Mouse (Mus musculus) layer of hippocampus, postnatal 10 days (tissue): ENCODE data around the gene Nxpe4. TPM values are rescaled to one million over a fixed set of nuclear protein-coding genes. Genes with fewer than 3 reads are reported as not detected.
A peak's percentile ranks its signal among the peaks of the same experiment; 100 is the strongest.

Experiments used
- DNase-seq, 2 experiments: peaks; one replicate each; pipeline ENCODE4 v3.0.0; 2021; ENCODE audit warnings: low spot score in 2 of 2
- total RNA-seq, 2 experiments: library from RNA; stranded (reverse); gene quantifications; 2 replicates each; pipeline ENCODE4 v1.2.3; 2021

The Nxpe4 gene
- total RNA-seq, 2 experiments from 2014 or later, result 11.6 to 13.4 TPM

DNA sequence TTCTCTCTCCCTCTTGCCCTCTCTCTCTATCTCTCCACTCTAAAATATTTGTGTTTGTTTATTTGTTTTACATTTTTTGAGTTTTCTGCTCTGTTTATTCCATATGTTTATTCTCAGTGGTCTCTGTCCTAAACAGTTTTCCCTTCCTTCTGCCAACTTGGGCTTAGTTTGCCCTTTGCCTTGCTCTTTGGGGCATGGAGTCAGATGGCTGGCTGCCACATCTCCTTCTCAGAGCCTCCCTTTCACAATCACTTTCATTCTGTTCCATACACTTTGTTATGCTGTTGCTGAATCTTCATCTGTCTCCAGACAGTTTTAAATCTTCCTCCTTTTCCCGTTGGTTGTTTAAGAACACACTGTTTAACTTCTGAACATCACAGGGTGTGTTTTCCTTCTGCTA is 154.0 kb downstream of the Nxpe4 start:
- DNase-seq, result no peak

DNA sequence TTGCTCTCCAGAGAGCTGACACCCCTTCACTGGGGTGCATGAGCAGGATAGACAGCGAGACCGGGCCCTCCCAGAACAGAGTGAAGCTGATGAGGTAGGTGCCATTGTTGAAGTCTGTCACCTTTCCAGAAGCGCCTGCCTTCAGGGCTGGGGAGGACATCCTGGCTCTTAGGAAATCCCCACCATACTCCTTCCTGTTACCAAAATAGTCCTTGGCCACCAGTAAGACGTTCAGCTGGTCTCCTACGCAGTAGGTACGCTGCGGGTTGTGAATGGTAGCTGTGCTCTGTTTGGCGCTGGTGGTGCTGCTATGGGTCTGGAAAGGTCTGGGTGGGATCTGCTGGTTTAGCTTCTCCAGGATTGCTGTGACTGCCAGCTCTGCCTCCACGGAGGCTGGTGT is 164.5 kb downstream of the Nxpe4 start:
- DNase-seq, result no peak

DNA sequence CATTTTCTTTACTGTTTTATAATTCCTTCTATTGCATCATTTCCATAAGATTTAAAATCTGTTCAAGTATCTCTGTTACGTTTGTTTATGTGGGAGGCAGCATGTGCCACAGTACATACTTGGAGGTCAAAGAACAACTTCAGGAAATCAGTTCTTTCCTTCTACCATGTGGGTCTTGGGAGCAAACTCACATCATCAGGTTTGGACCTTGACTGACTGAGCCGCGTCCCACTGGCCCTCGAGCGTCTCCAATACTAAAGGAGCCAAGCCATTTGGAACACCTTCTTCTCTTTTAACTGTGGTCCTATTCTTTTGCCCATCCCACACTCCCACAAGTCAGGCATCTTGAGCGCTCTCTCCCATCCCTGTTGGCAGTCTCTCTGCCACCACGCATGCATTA is 167.8 kb downstream of the Nxpe4 start:
- DNase-seq, result no peak

DNA sequence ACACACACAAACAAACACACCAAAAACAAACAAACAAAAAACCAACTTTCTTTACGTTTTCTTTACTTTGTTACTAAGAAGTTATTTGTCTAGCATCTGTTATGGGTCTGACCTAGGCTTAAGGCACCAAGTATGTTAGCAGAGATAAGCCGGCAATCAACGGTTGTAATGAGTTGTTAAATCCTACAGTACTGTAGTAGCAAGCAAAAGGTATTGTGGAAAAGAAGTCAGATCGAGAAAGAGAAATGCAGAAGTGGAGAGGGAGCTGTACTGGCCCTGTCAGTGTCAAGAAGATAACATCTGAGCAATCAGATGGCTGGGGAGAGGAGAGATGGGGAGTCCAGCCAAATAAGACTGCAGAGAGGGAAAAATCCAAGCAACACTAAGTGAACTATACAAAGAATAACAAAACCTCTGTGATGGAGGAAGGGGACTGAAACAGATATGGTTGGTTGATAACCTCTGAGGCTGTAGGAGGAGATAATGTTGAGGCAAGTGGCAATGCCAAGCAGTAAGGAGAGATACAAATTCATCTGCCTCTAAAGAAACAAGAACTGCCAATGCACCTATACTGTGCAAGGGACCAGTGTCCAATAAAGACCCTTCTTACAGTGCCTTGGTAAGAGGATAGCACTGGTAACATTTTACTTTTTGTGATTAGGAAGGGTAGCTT is 177.1 kb downstream of the Nxpe4 start:
- DNase-seq, result no peak

DNA sequence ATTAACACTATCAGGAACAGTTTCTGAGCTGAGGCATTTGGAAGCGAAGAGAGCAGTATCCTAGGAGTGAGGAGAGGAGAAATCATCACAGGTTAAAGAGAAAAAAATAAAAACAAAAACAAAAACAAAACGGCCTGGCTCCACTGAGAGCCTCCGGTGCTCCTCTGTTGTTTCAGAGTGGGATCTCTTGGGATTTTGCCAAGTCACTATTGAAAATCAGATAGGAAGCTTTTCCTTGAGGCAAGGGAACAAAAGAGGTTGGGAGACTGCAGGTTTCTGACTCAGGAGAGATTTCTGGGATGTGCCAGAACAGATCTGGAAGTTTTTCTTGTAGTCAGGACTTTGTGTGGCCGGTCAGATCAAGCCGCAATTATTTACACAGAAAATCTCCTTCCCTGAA is 177.7 kb downstream of the Nxpe4 start:
- DNase-seq, result no peak

DNA sequence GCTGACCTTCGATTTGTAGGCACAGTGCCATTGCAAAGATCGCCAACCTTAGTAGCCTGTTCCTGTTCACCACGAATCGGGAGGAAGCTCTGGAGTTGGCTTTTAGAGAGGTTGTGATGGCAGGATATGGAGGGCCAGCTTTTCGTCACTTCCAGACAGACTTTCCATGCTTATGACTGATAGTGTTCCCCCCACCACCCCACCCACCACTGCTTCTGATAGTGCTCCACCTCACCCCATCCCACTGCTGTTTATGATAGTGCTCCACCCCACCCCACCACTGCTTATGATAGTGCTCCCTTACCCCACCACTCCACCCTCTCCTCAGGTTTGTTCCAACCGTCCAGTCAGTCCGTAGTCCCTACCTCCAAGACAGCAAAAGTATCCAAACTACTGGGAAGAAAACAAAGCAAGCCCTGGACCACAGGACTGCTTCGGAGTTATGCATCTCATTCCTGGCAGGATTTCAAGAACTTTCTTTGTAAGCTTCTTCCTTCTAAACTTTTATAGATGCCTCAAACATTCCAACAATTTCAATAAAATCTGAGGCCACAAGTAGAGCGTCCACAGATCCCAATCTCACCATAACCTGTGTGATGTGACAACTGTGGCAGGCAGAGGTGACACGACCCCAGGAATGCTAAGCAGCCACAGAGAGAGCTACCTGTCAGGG is 179.0 kb downstream of the Nxpe4 start:
- DNase-seq, result no peak

DNA sequence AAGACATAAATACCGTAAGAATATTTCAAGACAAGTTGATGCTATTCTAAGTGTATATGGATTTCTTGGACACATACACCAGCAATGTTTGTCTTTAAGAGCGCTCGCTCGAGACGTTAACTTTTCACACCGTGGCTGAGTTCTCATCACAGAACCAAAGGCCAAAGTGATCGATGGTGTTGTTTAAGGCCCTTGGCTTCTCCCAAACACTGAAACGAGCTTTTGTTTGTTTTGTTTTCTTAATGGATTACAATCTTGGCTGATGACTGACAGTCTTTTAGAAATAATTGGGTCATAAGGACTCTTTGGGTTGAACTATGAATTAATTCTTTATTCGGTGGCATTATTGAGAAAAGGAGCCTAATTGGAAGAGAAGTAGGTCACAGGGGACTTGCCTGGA is 183.6 kb downstream of the Nxpe4 start:
- DNase-seq, result no peak

DNA sequence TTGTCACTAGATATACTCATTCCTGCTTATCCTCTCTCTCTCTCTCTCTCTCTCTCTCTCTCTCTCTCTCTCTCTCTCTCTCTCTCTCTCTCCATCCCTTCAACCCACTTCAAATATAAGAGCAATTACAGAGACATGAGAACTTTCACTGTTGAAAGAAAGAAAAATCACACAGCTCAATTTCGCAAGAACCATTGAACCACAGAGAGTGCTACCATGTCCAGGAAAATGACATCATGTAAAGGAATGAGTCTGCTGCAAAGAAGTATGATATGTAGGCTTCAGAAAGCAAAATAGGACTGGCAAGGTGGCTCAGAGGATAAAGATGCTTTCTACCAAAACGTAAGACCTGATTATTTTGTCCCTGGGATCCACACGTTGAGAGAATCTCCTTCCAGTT is 184.0 kb downstream of the Nxpe4 start:
- no peak for DNase-seq

DNA sequence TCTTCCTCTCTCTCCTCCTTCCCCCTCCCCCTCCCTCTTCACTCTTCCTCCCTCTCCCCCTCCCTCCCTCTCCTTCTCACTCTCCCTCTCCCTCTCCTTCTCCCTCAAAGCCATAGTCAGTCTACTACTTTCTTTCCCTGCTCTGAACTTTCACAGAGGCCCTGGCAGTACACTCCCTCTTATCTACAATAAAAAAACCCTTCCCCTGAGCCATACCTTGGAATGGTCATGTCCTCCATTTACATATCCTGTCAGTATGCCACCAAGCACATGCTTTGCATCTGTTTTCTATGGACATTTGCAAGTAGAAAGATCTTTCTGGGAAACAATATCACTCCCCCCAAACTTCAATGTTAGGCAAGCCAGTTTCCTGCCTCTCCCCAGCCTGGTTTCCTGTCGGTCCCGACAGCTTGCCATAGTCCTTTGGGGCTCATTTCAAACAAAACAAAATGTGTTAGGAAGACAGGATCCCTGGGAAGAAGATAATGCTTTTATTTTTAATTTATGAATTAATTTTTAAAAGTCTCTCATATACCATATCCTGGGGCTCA is 191.4 kb downstream of the Nxpe4 start, which contains the start of gene Nxpe2:
Nxpe2 (minus strand) TSS at position 307 of the 551 bp plus-strand sequence.
- no peak for DNase-seq

DNA sequence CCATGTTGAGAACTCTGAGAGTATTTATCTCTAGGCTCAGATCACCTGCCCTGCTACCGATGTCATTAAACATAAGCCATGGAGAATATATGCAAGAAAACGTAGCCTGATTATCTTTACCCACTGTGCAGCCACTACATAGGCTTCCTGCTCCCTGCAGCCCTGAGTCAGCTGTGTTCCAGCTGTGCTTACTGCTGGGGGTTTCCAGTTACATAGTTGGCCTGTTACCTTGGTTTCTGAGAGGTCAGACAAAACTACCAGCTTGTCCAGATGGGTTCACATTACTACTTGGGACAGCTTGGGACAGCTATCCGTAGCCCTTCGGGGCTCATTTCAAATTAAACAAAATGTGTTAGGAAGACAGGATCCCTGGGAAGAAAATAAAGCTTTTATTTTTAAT is 192.3 kb downstream of the Nxpe4 start:
- DNase-seq, result no peak

DNA sequence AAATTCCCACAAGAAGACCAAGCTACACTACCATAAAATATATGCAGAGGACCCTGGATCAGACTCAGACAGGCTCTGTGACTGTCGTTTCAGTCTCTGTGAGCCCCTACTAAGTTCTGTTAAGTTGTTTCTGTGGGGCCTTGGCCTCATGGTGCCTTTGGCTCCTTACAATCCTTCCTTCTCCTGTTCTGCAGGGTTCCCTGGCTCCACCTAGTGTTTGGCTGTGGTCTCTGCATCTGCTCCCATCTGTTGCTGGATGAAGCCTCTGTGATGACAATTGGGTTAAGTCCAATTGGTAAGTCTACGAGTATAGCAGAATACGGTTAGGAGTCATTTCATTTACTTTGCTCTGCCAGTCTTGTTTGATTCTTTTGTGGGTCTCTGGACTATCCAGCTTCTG is 193.0 kb downstream of the Nxpe4 start:
- peak; percentile 79 for DNase-seq

DNA sequence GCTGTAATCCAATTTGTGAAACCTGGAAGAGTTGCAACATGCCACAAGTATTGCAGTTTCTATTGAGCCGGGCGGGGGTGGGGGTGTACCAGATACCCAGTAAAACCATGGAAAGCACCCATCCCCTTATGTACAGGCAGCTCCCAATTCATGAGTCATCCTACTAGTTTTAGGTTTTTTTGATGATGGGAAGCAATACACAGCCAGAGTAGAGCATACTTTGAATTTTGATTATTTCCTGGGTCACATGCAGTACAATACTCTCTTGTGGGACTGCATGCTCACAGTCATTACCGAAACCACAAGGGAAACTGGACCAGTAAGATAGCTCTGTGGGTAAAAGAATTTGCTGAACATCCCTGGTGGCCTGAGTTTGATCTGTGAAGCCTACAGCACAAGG is 195.3 kb downstream of the Nxpe4 start:
- DNase-seq, result no peak

DNA sequence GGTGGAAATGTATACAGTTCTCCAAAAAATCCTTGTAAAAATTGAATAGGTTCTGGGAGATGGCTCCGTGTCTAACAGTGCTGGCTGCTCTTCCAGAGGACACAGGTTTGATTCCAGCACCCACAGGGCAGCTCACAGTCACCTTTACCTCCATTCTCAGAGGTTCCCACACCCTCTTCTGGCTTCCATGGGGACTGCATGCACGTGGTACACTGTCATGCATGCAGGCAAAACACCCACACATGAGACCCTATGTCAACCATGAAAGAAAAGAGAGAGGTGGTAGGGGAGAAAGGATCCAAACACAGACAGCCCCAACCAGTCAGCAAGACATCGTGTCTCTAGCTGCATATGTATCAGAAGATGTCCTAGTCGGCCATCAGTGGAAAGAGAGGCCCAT is 199.0 kb downstream of the Nxpe4 start:
- DNase-seq, result no peak

DNA sequence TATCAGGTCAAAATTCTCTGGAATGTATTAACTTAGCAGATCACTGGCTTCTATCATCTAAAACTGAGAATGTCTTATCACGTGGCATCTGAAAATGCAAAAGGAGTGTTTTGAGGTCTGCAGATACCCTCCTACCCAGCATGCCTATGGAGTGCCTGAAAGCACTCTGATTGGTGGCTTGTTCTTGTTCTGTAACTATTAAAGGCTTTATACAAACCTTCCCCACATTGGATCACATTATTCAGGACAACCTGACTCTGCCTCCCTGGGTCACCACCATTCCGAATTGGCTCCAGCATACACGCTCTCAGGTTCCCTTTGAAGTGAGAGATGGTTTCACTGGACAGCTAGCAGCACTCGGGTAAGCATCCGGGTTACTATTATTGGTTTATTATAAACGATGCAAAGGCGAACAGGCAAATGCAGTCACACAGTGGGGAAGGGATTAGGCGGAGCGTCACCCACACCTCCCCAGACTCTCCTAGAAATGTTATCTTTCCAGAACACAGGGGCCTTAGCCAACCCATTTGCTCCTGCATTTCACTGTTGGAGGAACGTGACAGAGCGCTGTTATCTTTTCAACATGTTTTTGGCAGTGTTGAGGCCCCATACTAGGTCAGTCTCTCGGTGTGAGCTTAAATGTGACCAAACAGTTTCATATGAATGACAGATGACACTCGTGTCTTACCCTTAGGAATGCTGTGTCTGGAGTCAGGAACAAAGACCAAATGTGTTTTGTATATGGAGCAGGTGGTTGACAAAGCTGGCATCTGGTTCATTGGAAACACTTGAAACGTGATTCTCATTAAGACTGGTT is 200.2 kb downstream of the Nxpe4 start:
- no peak for DNase-seq

DNA sequence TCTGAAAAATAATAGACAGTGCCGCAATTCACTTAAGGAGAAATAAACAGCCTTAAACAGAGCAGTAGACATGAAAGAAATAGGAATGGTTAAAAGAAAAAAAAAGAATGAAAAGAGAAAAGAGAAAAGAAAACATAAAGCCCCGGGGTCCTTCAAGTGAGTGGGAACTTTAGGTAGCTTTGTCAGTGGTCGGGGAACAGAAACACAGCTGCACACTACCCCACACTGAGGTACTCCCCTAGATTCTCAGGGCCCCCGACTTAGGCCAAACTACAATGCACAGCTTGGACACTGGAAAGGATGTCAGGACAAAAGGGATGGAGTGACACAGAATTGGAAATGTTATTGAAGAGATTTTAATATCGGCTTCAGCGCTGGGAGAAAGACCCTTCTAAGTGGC is 200.9 kb downstream of the Nxpe4 start:
- DNase-seq, result no peak

DNA sequence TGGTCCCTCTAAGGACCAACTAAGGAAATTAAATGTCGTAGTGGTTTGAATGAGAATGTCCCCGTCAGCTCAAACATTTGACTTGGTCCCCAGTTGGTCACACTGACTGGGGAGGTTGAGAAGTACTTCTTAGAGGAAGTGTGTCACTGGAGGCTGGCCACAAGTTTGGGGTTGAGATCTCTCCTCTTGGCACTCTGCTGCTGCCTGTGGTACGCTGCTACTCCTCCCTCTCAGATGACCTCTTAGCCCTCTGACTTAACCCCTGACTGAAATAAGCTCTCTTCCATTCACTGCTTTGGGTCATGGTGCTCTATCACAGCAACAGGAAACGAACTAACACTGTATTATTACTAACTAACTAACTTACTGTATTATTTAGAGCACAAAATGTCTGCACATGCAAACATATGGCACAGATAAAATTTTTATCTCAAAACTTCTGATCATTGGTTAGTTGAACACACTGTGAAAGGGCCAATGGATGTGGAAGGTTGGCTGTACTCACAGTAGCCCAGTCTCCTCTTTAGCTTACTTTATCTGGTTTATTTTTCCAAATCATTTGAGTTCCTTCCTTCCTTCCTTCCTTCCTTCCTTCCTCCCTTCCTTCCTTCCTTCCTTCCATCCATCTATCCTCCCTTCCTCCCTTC is 211.5 kb downstream of the Nxpe4 start:
- no peak for DNase-seq

DNA sequence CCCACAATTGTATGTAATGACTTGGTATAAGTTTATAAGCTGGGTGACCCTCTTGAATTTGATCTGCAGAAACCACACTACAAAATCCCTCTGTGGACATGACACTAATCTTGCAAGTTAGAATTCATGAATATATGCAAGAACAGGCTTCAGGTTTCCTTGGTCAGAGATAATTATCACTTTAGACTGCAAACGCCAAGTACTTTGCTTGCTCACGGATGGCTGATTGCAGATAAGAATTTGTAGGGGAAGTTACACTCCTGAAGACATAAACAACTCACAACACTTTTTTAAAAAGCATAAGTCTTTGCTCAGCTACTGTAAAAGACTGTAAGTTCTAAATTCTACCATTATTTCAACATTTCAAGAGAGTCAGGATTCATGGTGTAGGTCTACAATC is 212.5 kb downstream of the Nxpe4 start:
- DNase-seq, result no peak

DNA sequence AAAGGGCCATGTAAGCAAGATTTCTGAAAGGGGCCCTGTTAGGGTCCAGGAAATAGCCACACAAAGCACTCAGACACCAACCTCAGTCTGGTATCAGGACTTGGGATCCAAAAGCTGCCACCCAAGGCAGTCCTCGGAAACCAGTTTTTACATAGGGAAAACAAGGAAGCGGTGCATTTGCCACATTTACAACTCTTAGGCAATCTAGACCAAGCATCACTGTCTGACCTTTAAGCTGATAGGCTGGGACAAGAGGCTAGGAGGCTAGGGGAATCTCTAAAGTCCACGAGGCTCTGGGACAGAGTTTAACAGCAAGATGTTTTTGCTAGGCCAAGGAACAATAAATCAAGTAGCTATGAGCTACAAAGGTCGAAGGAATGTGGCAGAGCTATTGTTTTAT is 226.6 kb downstream of the Nxpe4 start:
- no peak for DNase-seq

DNA sequence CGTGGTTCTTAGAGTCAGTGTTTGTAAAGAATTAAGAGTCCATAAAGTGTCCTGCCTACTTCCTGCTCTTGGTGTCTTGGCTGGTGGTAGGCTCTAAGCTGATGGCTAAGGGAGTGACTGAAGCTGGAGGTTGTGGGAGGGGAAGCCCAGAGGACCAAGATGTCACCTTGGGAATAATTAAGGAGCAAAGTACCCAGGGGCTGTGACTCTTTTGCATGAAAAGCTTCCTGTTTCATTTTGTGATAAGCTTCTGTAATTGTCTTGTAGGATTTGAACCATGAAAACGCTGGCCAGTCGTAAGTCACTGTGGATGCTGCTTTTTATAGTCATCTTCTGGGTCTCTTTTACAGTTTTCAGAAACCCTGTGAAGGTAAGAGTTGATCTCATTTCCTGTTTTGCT is 228.2 kb downstream of the Nxpe4 start:
- DNase-seq, result no peak

DNA sequence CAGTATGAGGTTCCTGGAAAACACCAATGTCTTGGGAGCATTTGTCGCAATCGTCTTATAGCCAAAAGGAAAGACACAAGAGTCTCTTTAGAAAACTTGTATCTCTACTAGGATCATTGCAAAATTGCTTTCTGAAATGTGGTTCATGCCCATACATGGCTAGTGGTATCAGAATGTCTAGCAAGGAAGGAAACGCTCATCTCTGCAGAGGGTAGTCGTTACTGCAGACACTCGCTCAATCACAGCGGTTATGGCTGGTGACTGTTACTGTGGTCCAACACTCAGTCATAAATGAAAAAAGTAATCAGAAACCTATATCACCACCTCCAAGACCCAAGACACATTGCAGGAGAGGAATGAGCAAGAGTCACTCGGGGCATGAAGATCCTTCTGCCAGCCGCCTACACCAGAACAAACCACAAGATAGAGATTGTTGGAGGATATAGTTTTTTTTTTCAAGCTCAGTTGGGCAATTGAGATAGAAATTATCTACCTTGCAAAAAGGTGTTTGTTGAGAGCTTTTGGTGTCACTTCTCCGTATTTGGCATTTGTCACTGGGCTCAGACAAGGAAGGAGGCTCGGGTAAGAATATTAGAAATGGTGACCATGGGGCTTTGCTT is 241.9 kb downstream of the Nxpe4 start:
- no peak for DNase-seq

DNA sequence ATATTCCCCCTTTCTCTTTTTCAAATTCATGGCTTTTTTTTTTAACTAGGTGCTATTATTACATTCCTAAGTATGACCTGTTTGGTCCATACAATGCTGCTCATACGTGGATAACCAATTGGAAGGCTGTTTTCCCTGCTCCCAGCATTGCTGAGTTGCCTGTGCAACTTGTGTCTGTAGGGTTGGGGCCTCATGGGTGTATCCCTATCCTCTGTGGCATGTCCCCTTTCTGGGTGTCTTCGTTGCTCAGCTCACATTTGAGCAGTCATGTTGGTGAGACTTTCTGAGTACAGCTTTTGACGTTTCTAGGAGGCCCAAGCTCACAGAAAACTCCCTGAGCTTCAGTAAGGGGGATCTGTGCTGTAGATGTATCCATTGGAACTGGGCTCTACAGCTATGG is 242.9 kb downstream of the Nxpe4 start:
- no peak for DNase-seq
